Comparison of ENCODE assay signal across 8 mouse cellular contexts in genomic region chr1:33271437-33272145, GRCm38 (mm10).
A peak's percentile ranks its signal among the peaks of the same experiment; 100 is the strongest.
DNase-seq lines count a peak whose midpoint lies in the region; ATAC-seq and TF ChIP-seq lines count a peak whose summit lies in the region.

No protein-coding gene starts in this region.

- no peaks in the 10 kb centered on the region for H3K36me3 ChIP-seq in forebrain, embryonic 16.5 days (ENCODE audit: control insufficient read depth, insufficient read depth)
- no peaks in the 10 kb centered on the region for H3K36me3 ChIP-seq in midbrain, embryonic 13.5 days

- 52% methylated on average over 12 of the region's 12 CpGs for WGBS in forebrain, embryonic 16.5 days
- 59% methylated on average over 12 of the region's 12 CpGs for WGBS in midbrain, embryonic 13.5 days

- DNase-seq in kidney, postnatal 14 days: peak; percentile 4
- DNase-seq in kidney, adult 11 months: no peak
- peak; percentile 47 to 74 for DNase-seq in layer of hippocampus, adult 2 months (ENCODE audit: low spot score in 2 of 2)
- DNase-seq in cerebellum, adult 9-10 months: no peak
- DNase-seq in cerebellum, postnatal 25 days: no peak
- DNase-seq in gastrocnemius, postnatal 36 days: no peak

- intact Hi-C loops in gastrocnemius, postnatal 36 days (cut with DNase I): no loop called here

- TF ChIP-seq CTCF in layer of hippocampus, adult 2 months (conservative IDR thresholded peaks at IDR 0.05): no peak

- H3K27me3 ChIP-seq in forebrain, embryonic 16.5 days (replicated peaks; ENCODE audit: control insufficient read depth, insufficient read depth, low read length): no peaks in the 10 kb centered on the region
- H3K27me3 ChIP-seq in midbrain, embryonic 13.5 days: no peaks in the 10 kb centered on the region

- H3K4me2 ChIP-seq in forebrain, embryonic 16.5 days (ENCODE audit: low read length): peak overlapping the region; percentile 21; the same call in 1 of the 2 replicates
- peak overlapping the region; percentile 32 for H3K4me2 ChIP-seq in midbrain, embryonic 13.5 days (replicated peaks)

- H3K9ac ChIP-seq in forebrain, embryonic 16.5 days (replicated peaks; ENCODE audit: low read depth, low read length): no peak overlapping the region
- no peak overlapping the region for H3K9ac ChIP-seq in midbrain, embryonic 13.5 days (replicated peaks)

- peak; percentile 91 for ATAC-seq in forebrain, embryonic 16.5 days
- peak; percentile 75 for ATAC-seq in midbrain, embryonic 13.5 days

- 0 out of 2 replicates have a peak, but pooled peaks cover 4% of the 10 kb centered on the region for H3K4me1 ChIP-seq in forebrain, embryonic 16.5 days (replicated peaks; ENCODE audit: control insufficient read depth, insufficient read depth, low read length)
- peaks cover 8% of the 10 kb centered on the region; the same call in 1 of the 2 replicates for H3K4me1 ChIP-seq in midbrain, embryonic 13.5 days (replicated peaks)

- peak overlapping the region; percentile 9; the same call in 1 of the 2 replicates for H3K4me3 ChIP-seq in forebrain, embryonic 16.5 days (replicated peaks; ENCODE audit: low read length)
- H3K4me3 ChIP-seq in layer of hippocampus, adult 2 months: peak overlapping the region; percentile 27; the same call in 1 of the 2 replicates
- peak overlapping the region; percentile 19 for H3K4me3 ChIP-seq in midbrain, embryonic 13.5 days (replicated peaks)

- H3K9me3 ChIP-seq in forebrain, embryonic 16.5 days (ENCODE audit: control insufficient read depth, low read length): no peaks in the 10 kb centered on the region
- no peaks in the 10 kb centered on the region for H3K9me3 ChIP-seq in midbrain, embryonic 13.5 days

- no peak overlapping the region for H3K27ac ChIP-seq in forebrain, embryonic 16.5 days (ENCODE audit: low read length)
- peak overlapping the region; percentile 75 for H3K27ac ChIP-seq in layer of hippocampus, adult 2 months
- no peak overlapping the region for H3K27ac ChIP-seq in midbrain, embryonic 13.5 days

Comparison
In these comparisons a context has a peak if more than half of its experiments do, and no peak if none do; other contexts are left out.
1. DNase-seq: peak in kidney, postnatal 14 days (single experiment) and layer of hippocampus, adult 2 months (2 of 2); none in kidney, adult 11 months (single experiment), cerebellum, adult 9-10 months (single experiment), cerebellum, postnatal 25 days (0 of 2) and gastrocnemius, postnatal 36 days (0 of 2).
2. Peak in every context shown above with its lines, with median percentiles within 50 percentile points of each other: H3K4me3 ChIP-seq.